Mouse (Mus musculus): ENCODE measurements around the gene Dtl.

DNA sequence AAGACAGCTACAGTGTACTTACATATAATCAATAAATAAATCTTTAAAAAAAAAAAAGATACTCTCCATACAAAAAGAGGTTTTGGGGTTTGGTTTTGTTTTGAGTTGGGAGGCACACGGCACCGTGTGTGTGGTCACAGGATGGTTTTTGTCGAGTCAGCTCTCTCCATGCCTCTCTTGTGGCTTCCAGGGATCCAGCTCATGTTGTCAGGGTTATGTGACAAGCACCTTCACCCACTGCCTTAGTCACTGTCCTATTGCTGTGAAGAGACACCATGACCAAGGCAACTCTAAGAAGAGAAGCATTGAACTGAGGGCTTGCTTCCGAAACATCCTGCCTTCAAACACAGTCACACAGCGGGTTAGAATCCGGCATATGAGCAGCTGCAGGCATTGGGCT lies 75.7 kb downstream of the Dtl start:
- no peak for TF ChIP-seq GATA1 (IDR thresholded peaks at IDR 0.05; ENCODE audit: borderline replicate concordance, low read length)
- TF ChIP-seq FLI1 (IDR thresholded peaks at IDR 0.05; ENCODE audit: low read length), result no peak

Data from megakaryocyte, embryonic 14.5 days (primary cell).